Mouse (Mus musculus): ENCODE data around the gene Arid4a.

DNA sequence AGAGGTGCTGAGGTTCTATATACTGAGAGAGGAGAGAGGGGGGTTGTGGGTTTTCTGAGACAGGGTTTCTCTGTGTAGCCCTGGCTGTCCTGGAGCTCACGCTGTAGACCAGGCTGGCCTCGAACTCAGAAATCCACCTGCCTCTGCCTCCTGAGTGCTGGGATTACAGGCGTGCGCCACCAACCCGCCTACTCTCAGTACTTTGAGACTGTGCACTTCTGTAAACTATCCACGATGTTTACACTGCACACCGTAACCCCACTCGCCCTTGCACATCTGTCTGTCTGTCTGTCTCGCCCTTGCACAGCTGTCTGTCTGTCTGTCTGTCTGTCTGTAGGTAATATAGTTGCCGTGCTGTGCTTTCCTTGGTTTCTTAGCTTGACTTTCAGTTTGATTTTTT lies 8.6 kb downstream of the Arid4a start:
- no peak for TF ChIP-seq CTCF (IDR thresholded peaks at IDR 0.05; ENCODE audit: low read depth, low read length)
- TF ChIP-seq GATA1 (IDR thresholded peaks at IDR 0.05; ENCODE audit: borderline replicate concordance, low read length), result no peak

Data from G1E (cell line).